Mouse (Mus musculus) megakaryocyte, embryonic 14.5 days (primary cell): ENCODE results near the gene Mterf4. TPM values are rescaled to one million over a fixed set of nuclear protein-coding genes. Genes with fewer than 3 reads are reported as not detected.

Experiments used
- H3K27me3 ChIP-seq: replicated peaks from 2 replicates; pipeline ENCODE3; 2012; ENCODE audit warnings: inconsistent platforms
- H3K36me3 ChIP-seq: replicated peaks from 2 replicates; pipeline ENCODE3; 2012; ENCODE audit warnings: low read length, inconsistent platforms, mixed read lengths
- H3K4me1 ChIP-seq: 2 replicates; pipeline ENCODE4 v1.6.1; 2012; ENCODE audit warnings: inconsistent platforms
- H3K4me3 ChIP-seq: replicated peaks from 2 replicates; pipeline ENCODE3; 2012; ENCODE audit warnings: moderate library complexity, mild to moderate bottlenecking, inconsistent platforms
- H3K9me3 ChIP-seq: 2 replicates; pipeline ENCODE4 v1.6.1; 2012; ENCODE audit warnings: inconsistent platforms
- FLI1 ChIP-seq: IDR thresholded peaks from 2 replicates; pipeline ENCODE4 v1.6.1; 2012; ENCODE audit warnings: low read length, inconsistent platforms, mixed read lengths
- GATA1 ChIP-seq: IDR thresholded peaks from 3 replicates; pipeline ENCODE4 v1.6.1; 2012; ENCODE audit warnings: mixed read lengths, low read length, inconsistent platforms, borderline replicate concordance
- polyA plus RNA-seq: library from polyadenylated mRNA; stranded (reverse); fragments of >175 nt; gene quantifications from 2 replicates; pipeline ENCODE4 v1.2.3, GENCODE M21; 2012; ENCODE audit warnings: low replicate concordance; ENCODE audit not compliant: insufficient read depth

The Mterf4 gene
- 2.8 TPM in 1 of 2 replicates, not detected in the other for polyA plus RNA-seq

DNA sequence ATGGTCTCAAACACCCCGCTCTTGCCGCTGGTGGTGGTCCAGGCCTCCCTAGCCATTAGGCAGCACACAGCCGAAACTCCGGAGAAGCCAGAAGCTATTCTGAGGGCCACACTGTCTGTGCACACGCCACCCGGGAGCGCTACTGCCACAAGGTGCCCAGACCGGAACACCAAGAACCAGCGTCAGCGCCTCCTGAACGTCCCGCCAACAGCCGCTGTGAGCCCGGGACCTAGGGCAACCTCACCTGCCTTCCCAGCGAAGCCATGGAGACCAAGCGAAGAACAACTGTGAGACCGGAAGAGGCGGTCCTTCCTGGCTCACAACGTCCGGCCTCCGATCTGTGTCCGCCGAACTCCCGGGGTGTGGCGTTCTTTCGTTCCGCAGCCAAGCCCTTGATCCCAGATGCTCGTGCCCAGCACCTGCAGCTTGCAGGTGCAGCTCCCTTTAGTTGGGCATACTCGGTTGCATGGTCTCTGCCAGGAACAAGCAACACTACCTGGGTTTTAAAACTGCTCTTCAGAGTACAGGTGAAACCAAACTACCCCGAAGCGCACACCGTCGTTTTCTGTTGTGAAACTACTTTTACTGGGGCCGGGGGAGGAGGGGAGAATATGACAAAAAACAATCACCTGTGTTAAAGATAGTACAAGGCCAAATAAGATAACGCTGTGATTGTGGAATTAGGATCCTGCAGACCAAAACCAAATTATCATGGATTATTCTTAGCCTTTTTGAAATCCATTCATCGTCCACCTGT lies at the start of gene Mterf4:
Gene Mterf4 (minus strand): TSS at position 335 of the 757 bp plus-strand sequence.
- Histone ChIP-seq H3K36me3 (peaks cover 50% of the 10 kb centered on the region), H3K4me1 (peaks cover 22% of the 10 kb centered on the region), H3K9me3 (no peaks in the 10 kb centered on the region), H3K4me3 (peak within 1 kb of the TSS; percentile 97), H3K27me3 (no peaks in the 10 kb centered on the region)
- TF ChIP-seq FLI1 (no peak), GATA1 (no peak)

GRCm38 (mm10) chr1:93352724-93353123 lies 47.0 kb upstream of the Mterf4 start:
- H3K9me3 ChIP-seq, result no peaks in the 10 kb centered on the region
- TF ChIP-seq GATA1 (no peak), FLI1 (no peak)
- no peaks in the 10 kb centered on the region for H3K27me3 ChIP-seq
- no peaks in the 10 kb centered on the region for H3K4me1 ChIP-seq
- H3K36me3 ChIP-seq, result peaks cover 97% of the 10 kb centered on the region
- H3K4me3 ChIP-seq, result no peak overlapping the region

DNA sequence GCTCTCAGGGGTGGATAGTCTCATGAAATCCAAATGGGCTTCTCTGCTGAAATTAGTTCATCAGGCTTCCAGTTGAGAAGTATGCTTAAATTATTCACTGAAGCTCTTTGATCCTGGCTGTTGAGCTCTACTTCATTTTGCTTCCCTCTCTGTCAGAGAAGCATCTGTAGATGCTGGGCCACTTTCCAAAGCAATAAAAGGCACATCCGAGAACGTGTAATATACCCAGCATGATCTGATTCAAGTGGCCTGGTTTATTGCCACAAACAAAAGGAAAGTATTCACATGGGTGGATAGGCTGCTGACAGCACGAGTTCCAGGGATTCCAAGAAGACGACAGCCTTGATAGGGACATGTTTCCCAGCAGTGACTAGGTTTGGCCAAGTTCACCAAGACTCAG lies 44.0 kb upstream of the Mterf4 start:
- H3K4me3 ChIP-seq, result no peak overlapping the region
- TF ChIP-seq GATA1, result no peak
- TF ChIP-seq FLI1, result no peak
- H3K27me3 ChIP-seq, result no peaks in the 10 kb centered on the region
- no peaks in the 10 kb centered on the region for H3K9me3 ChIP-seq
- H3K36me3 ChIP-seq, result peaks cover 95% of the 10 kb centered on the region
- H3K4me1 ChIP-seq, result peaks cover 17% of the 10 kb centered on the region

GRCm38 (mm10) chr1:93347176-93347575 lies 41.5 kb upstream of the Mterf4 start:
- Histone ChIP-seq H3K9me3 (no peaks in the 10 kb centered on the region), H3K4me3 (no peak overlapping the region), H3K27me3 (no peaks in the 10 kb centered on the region), H3K36me3 (peaks cover 69% of the 10 kb centered on the region), H3K4me1 (peaks cover 28% of the 10 kb centered on the region)
- TF ChIP-seq GATA1, result no peak
- TF ChIP-seq FLI1, result no peak

GRCm38 (mm10) chr1:93343504-93344047 lies 37.9 kb upstream of the Mterf4 start:
- Histone ChIP-seq H3K9me3 (no peaks in the 10 kb centered on the region), H3K36me3 (peaks cover 35% of the 10 kb centered on the region), H3K4me3 (peak overlapping the region; percentile 99), H3K4me1 (peaks cover 39% of the 10 kb centered on the region), H3K27me3 (no peaks in the 10 kb centered on the region)
- no peak for TF ChIP-seq FLI1
- no peak for TF ChIP-seq GATA1

GRCm38 (mm10) chr1:93342648-93343503 lies 37.2 kb upstream of the Mterf4 start, which contains the start of the genes Ppp1r7 and Pask:
TSS of gene Ppp1r7 (plus strand) at chr1:93342854.
TSS of gene Pask (minus strand) at chr1:93343482.
- peaks cover 39% of the 10 kb centered on the region for H3K4me1 ChIP-seq
- H3K27me3 ChIP-seq, result no peaks in the 10 kb centered on the region
- peaks cover 28% of the 10 kb centered on the region for H3K36me3 ChIP-seq
- TF ChIP-seq GATA1 (no peak), FLI1 (no peak)
- H3K9me3 ChIP-seq, result no peaks in the 10 kb centered on the region
- peak within 1 kb of the TSS; percentile 99 for H3K4me3 ChIP-seq

DNA sequence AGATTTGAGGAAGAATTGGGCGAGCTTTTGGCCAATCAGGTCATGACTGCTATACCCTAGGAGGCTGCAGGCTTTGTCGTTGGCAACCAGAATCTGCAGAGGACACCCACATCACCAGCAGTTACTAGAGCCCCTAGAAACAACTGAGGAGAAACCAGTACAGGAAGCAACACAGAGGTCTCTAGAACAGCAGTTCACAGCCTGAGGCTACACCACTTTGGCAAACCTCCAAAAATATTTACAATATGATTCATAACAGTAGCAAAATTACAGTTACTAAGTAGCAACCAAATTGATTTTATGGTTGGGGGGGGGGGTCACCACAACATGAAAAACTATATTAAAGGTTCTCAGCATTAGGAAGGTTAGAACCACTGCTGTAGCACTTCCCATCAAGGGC lies 28.9 kb upstream of the Mterf4 start:
- TF ChIP-seq FLI1 (no peak), GATA1 (no peak)

GRCm38 (mm10) chr1:93326446-93326845 lies 20.7 kb upstream of the Mterf4 start:
- no peak overlapping the region for H3K4me3 ChIP-seq
- no peak for TF ChIP-seq FLI1
- no peak for TF ChIP-seq GATA1
- no peaks in the 10 kb centered on the region for H3K27me3 ChIP-seq
- peaks cover 19% of the 10 kb centered on the region for H3K4me1 ChIP-seq
- H3K9me3 ChIP-seq, result no peaks in the 10 kb centered on the region
- H3K36me3 ChIP-seq, result peaks cover 74% of the 10 kb centered on the region

More for the DNA sequence above, 28.9 kb upstream of the Mterf4 start:
- Histone ChIP-seq H3K4me1 (no peaks in the 10 kb centered on the region), H3K27me3 (no peaks in the 10 kb centered on the region), H3K9me3 (no peaks in the 10 kb centered on the region), H3K36me3 (peaks cover 61% of the 10 kb centered on the region), H3K4me3 (no peak overlapping the region)

DNA sequence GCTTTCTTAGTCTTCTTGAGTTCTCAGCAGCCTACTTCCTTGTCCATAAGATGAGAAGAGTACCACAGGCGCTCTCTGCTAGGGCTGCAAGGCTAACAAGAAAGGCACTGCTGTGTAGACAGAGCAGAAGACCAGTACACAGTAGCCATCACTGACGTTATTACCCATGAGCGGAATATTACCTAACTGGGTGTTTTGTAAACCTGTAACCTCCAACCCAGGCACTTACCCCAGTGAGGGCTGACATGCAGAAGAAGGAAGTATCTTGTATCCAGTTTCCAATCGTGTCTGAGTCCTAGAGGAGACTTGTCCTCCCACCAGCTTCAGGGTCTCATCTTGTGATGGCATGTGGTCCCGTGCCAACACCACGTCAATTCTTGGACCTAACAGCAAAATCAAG lies 18.3 kb upstream of the Mterf4 start:
- TF ChIP-seq FLI1, result no peak
- TF ChIP-seq GATA1, result no peak
- Histone ChIP-seq H3K4me1 (peaks cover 19% of the 10 kb centered on the region), H3K9me3 (no peaks in the 10 kb centered on the region), H3K36me3 (peaks cover 83% of the 10 kb centered on the region), H3K27me3 (no peaks in the 10 kb centered on the region), H3K4me3 (no peak overlapping the region)

GRCm38 (mm10) chr1:93300578-93300977 lies 5.1 kb downstream of the Mterf4 start:
- Histone ChIP-seq H3K4me1 (peaks cover 26% of the 10 kb centered on the region), H3K36me3 (peaks cover 92% of the 10 kb centered on the region), H3K27me3 (no peaks in the 10 kb centered on the region), H3K9me3 (no peaks in the 10 kb centered on the region), H3K4me3 (no peak overlapping the region)
- TF ChIP-seq GATA1 (no peak), FLI1 (no peak)
